Mouse (Mus musculus): Measurements from ENCODE around the gene Naa38.

Naa38 gene

DNA sequence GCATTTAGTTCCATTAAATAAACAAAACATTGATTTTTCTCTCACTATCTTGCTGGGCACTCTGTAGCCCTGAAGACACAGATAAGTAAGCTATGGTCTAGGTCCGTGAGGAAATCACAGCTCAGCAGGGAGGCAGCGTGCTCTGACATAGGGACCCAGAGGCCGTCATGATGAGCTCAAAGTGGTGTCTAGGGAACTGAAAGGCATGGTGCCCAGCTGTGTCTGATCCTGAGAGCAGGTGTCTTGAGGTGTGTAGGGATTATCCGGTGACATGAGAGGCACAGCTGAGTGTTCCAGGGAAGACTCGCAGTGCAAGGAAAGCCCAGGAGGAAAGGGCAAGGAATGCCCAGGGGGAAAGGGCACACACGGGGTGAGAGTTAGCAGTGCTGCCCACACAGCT lies 37.9 kb downstream of the Naa38 start:
- no peak for DNase-seq (ENCODE audit: low spot score)

DNA sequence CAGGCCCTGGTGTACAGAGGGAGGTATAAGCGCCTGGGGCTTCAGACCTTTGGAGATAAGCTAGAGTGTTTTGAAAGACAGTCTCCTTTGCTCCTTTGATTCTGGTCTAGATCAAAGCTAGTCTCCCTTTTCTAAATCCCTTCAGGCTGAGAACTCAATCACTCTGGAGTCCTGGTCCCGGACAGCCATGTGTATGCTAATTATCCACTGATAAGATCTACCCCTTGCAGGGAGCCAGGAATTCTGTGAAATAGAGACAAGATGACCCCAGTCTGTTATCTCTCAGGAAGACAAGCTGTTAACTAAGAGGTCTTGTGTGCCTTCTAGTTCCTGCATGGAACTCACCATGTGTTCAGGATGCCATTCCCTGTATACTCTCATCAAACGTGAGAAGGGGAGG lies 42.0 kb downstream of the Naa38 start:
- DNase-seq (ENCODE audit: low spot score) = no peak

DNA sequence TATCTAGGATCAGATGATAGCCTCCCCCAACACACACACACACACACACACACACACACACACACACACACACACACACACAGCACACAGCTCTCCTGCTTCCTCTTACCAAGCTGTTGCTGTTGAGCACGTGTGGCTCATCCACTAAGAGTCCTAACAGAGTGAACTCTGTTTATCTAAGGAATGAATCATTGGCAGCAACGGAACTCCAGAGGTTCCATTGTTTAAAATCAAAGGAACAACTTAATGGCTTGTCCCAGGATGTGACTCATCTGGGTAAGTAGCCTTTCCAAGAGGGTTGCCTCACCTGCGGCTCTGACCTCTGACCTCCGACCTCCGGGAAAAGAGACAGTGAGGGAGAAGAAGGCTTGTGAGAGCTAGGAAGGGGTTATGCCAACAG lies 48.0 kb downstream of the Naa38 start:
- DNase-seq (ENCODE audit: low spot score) = no peak

Data from layer of hippocampus, adult 9-10 months (tissue).